Mouse (Mus musculus): Measurements from ENCODE around the gene Dzank1. TPM values are rescaled to one million over a fixed set of nuclear protein-coding genes. Genes with fewer than 3 reads are reported as not detected.

Dzank1 gene
- polyA plus RNA-seq, 1 experiment from 2014 or later: 0.57 TPM

- Histone ChIP-seq H3K27ac (replicated peaks) (no peak overlapping the region), H3K4me1 (no peaks in the 10 kb centered on the region), H3K27me3 (replicated peaks) (no peaks in the 10 kb centered on the region), H3K4me2 (no peak overlapping the region), H3K36me3 (no peaks in the 10 kb centered on the region), H3K9me3 (no peaks in the 10 kb centered on the region), H3K9ac (no peak overlapping the region), H3K4me3 (no peak overlapping the region)
- no peak for ATAC-seq (ENCODE audit: extremely low read depth, insufficient number of reproducible peaks, low FRiP score, low TSS enrichment)
- 46% methylated on average over 4 of the region's 4 CpGs for WGBS
These were observed 88.8 kb downstream of the Dzank1 start for GRCm38 (mm10) chr2:144438424-144438823.

GRCm38 (mm10) chr2:144435679-144436078 is 91.5 kb downstream of the Dzank1 start:
- no peak overlapping the region for H3K4me3 ChIP-seq
- no peak overlapping the region for H3K4me2 ChIP-seq
- WGBS: 79% methylated on average over 10 of the region's 10 CpGs
- ATAC-seq (ENCODE audit: extremely low read depth, insufficient number of reproducible peaks, low FRiP score, low TSS enrichment): no peak
- H3K27me3 ChIP-seq (replicated peaks): no peaks in the 10 kb centered on the region
- H3K9me3 ChIP-seq: no peaks in the 10 kb centered on the region
- no peaks in the 10 kb centered on the region for H3K4me1 ChIP-seq
- H3K27ac ChIP-seq (replicated peaks): no peak overlapping the region
- H3K9ac ChIP-seq: no peak overlapping the region
- H3K36me3 ChIP-seq: no peaks in the 10 kb centered on the region

- H3K4me3 ChIP-seq: no peak overlapping the region
- H3K4me2 ChIP-seq: no peak overlapping the region
- 74% methylated on average over 5 of the region's 5 CpGs for WGBS
- no peaks in the 10 kb centered on the region for H3K9me3 ChIP-seq
- H3K27me3 ChIP-seq (replicated peaks): no peaks in the 10 kb centered on the region
- H3K4me1 ChIP-seq: peaks cover 9% of the 10 kb centered on the region; the same call in 1 of the 2 replicates
- H3K9ac ChIP-seq: no peak overlapping the region
- H3K27ac ChIP-seq (replicated peaks): no peak overlapping the region
- no peaks in the 10 kb centered on the region for H3K36me3 ChIP-seq
- no peak for ATAC-seq (ENCODE audit: extremely low read depth, insufficient number of reproducible peaks, low FRiP score, low TSS enrichment)
These were observed 95.9 kb downstream of the Dzank1 start for GRCm38 (mm10) chr2:144431286-144431825.

DNA sequence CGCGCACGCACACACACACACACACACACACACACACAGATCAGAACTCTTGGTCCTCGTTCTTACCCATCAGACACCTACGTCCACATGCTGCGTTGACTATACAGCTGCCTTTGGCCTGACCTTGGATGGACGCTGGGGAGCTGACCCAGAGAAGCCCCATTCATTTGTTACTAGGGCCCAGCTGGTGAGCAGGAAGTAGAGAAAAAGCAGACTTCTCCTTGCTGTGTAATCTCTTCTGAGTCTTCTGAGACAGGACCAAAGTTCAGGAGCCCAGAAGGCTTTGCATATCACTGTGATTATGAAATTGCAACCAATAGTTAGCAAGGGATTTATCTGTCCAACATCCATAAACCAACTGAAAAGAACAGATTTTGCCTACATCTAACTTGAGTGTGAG is 98.0 kb downstream of the Dzank1 start:
- no peak for ATAC-seq (ENCODE audit: extremely low read depth, insufficient number of reproducible peaks, low FRiP score, low TSS enrichment)
- no peak overlapping the region for H3K4me3 ChIP-seq
- no peaks in the 10 kb centered on the region for H3K36me3 ChIP-seq
- H3K9ac ChIP-seq: no peak overlapping the region
- no peak overlapping the region for H3K27ac ChIP-seq (replicated peaks)
- H3K9me3 ChIP-seq: no peaks in the 10 kb centered on the region
- H3K4me2 ChIP-seq: no peak overlapping the region
- peaks cover 9% of the 10 kb centered on the region; the same call in 1 of the 2 replicates for H3K4me1 ChIP-seq
- WGBS: 69% methylated on average over 7 of the region's 7 CpGs
- no peaks in the 10 kb centered on the region for H3K27me3 ChIP-seq (replicated peaks)

DNA sequence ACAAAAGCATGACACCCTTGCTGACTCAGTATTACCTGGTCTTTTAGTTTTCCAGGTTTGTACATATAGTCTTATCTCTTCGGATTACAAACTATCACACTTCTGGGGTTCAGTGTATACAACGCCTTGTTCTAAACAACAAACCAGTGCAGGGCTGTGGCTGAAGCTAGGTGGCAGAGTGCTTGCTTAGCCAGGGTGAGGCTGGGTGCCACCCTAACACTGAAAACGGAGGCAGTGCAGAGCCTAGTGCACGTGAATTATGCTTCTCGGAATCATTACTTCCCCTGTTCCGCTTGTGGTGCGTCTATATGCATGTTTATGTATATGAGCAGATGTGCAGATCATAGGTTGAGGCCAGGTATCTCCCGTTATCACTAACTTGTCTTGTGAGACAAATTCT is 98.6 kb downstream of the Dzank1 start:
- Histone ChIP-seq H3K9ac (no peak overlapping the region), H3K36me3 (no peaks in the 10 kb centered on the region), H3K4me2 (no peak overlapping the region), H3K27ac (replicated peaks) (no peak overlapping the region), H3K9me3 (no peaks in the 10 kb centered on the region), H3K4me1 (peaks cover 9% of the 10 kb centered on the region; the same call in 1 of the 2 replicates), H3K4me3 (no peak overlapping the region), H3K27me3 (replicated peaks) (no peaks in the 10 kb centered on the region)
- WGBS: 78% methylated on average over 8 of the region's 8 CpGs
- no peak for ATAC-seq (ENCODE audit: extremely low read depth, insufficient number of reproducible peaks, low FRiP score, low TSS enrichment)

GRCm38 (mm10) chr2:144427852-144428251 is 99.4 kb downstream of the Dzank1 start:
- 0 out of 2 replicates have a peak, but pooled peaks have one; percentile 19 for ATAC-seq (ENCODE audit: extremely low read depth, insufficient number of reproducible peaks, low FRiP score, low TSS enrichment)
- H3K4me1 ChIP-seq: peaks cover 9% of the 10 kb centered on the region; the same call in 1 of the 2 replicates
- no peaks in the 10 kb centered on the region for H3K9me3 ChIP-seq
- WGBS: 42% methylated on average over 5 of the region's 5 CpGs
- no peak overlapping the region for H3K27ac ChIP-seq (replicated peaks)
- no peak overlapping the region for H3K4me3 ChIP-seq
- no peak overlapping the region for H3K9ac ChIP-seq
- H3K36me3 ChIP-seq: no peaks in the 10 kb centered on the region
- no peak overlapping the region for H3K4me2 ChIP-seq
- no peaks in the 10 kb centered on the region for H3K27me3 ChIP-seq (replicated peaks)

GRCm38 (mm10) chr2:144425761-144426160 is 101.5 kb downstream of the Dzank1 start:
- Histone ChIP-seq H3K4me1 (peaks cover 9% of the 10 kb centered on the region; the same call in 1 of the 2 replicates), H3K27ac (replicated peaks) (no peak overlapping the region), H3K9me3 (no peaks in the 10 kb centered on the region), H3K4me3 (no peak overlapping the region), H3K4me2 (no peak overlapping the region), H3K9ac (no peak overlapping the region), H3K36me3 (no peaks in the 10 kb centered on the region), H3K27me3 (replicated peaks) (no peaks in the 10 kb centered on the region)
- no peak for ATAC-seq (ENCODE audit: extremely low read depth, insufficient number of reproducible peaks, low FRiP score, low TSS enrichment)
- WGBS: 64% methylated on average over 1 of the region's 1 CpGs

DNA sequence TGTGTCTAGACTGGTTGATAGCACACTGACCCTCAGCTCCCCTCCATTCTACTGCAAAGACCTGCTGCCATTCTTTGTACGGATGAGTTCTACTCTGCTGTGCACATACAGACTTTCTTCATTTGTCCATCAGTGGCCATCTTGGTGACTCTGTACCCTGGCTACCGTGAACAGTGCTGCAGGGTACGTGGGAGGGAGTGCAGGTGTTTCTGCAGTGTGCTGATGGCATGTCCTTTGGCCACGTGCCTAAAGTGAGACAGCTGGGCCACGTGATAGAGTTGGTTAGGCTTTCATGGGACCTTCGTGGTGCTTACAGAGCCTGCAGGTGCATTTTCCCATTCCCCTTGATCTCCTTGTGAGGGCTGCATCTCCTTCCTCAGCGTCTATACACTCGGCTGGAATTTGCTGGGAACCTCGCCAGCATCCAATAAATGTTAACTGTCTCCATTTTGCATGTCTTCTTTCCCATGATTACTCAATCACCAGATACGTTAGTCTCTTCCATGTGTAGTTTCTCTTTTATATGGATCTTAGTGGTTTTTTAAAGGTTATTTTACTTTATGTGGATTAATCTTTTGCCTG is 105.0 kb downstream of the Dzank1 start:
- WGBS: 74% methylated on average over 10 of the region's 10 CpGs
- no peaks in the 10 kb centered on the region for H3K27me3 ChIP-seq (replicated peaks)
- H3K4me1 ChIP-seq: no peaks in the 10 kb centered on the region
- H3K4me2 ChIP-seq: no peak overlapping the region
- H3K9me3 ChIP-seq: no peaks in the 10 kb centered on the region
- no peak overlapping the region for H3K4me3 ChIP-seq
- no peaks in the 10 kb centered on the region for H3K36me3 ChIP-seq
- no peak for ATAC-seq (ENCODE audit: extremely low read depth, insufficient number of reproducible peaks, low FRiP score, low TSS enrichment)
- H3K27ac ChIP-seq (replicated peaks): no peak overlapping the region
- no peak overlapping the region for H3K9ac ChIP-seq

Other genes with a start within 250 kb of the Dzank1 start
- 0.13 and 0.24 TPM in 2 replicates for gene Ovol2, start 195.3 kb downstream of the Dzank1 start, polyA plus RNA-seq (2015; fragmentation: Nextera tagmentation; extraction: Ambion mirVana)
- gene Kat14, start 158.4 kb downstream of the Dzank1 start, polyA plus RNA-seq (2015; fragmentation: Nextera tagmentation; extraction: Ambion mirVana): 24.7 and 27.9 TPM in 2 replicates
- 0.90 and 1.3 TPM in 2 replicates for gene Pet117, start 158.4 kb downstream of the Dzank1 start, polyA plus RNA-seq (2015; fragmentation: Nextera tagmentation; extraction: Ambion mirVana)
- 16.9 and 17.7 TPM in 2 replicates for gene Polr3f, start 304 bp upstream of the Dzank1 start, polyA plus RNA-seq (2015; fragmentation: Nextera tagmentation; extraction: Ambion mirVana)
- gene Rbbp9, start 23.5 kb upstream of the Dzank1 start, polyA plus RNA-seq (2015; fragmentation: Nextera tagmentation; extraction: Ambion mirVana): 34.2 and 37.0 TPM in 2 replicates
- gene Sec23b, start 28.8 kb upstream of the Dzank1 start, polyA plus RNA-seq (2015; fragmentation: Nextera tagmentation; extraction: Ambion mirVana): 41.7 and 42.8 TPM in 2 replicates
- 47.6 and 53.2 TPM in 2 replicates for gene Smim26, start 66.6 kb upstream of the Dzank1 start, polyA plus RNA-seq (2015; fragmentation: Nextera tagmentation; extraction: Ambion mirVana)
- 27.9 and 30.2 TPM in 2 replicates for gene Dtd1, start 72.5 kb upstream of the Dzank1 start, polyA plus RNA-seq (2015; fragmentation: Nextera tagmentation; extraction: Ambion mirVana)

All from heart, embryonic 13.5 days (tissue).